Mouse (Mus musculus) hematopoietic stem cell, adult 5-6 weeks (primary cell): ENCODE data around the gene Nrip1. TPM values are rescaled to one million over a fixed set of nuclear protein-coding genes. Genes with fewer than 3 reads are reported as not detected.

Experiments used
- ATAC-seq, 2 experiments: fragments of 125-278 bp in 1 of 2; replicated peaks in 1 of 2; 2 replicates each; pipeline ENCODE4 v1.8.0; 2016 to 2017; ENCODE audit warnings: inconsistent platforms in 2 of 2, mild to moderate bottlenecking in 2 of 2, moderate number of reproducible peaks in 2 of 2, low read depth in 1 of 2, moderate TSS enrichment in 1 of 2; ENCODE audit not compliant: low FRiP score in 2 of 2, poor library complexity in 2 of 2, severe bottlenecking in 2 of 2, insufficient read depth in 1 of 2, low TSS enrichment in 1 of 2
- total RNA-seq: library from RNA; stranded (forward); fragments of 172-1452, 232-1000 nt; gene quantifications from 2 replicates; pipeline ENCODE4 v1.2.3, GENCODE M21; 2017

Gene Nrip1
- total RNA-seq, 1 experiment from 2014 or later = 66.5 TPM

- no peak for ATAC-seq
Measured at GRCm38 (mm10) chr16:76266635-76267268, 106.9 kb downstream of the Nrip1 start.

GRCm38 (mm10) chr16:76265874-76266273 lies 107.8 kb downstream of the Nrip1 start:
- ATAC-seq = no peak

- ATAC-seq = no peak
Measured at GRCm38 (mm10) chr16:76265301-76265700, 108.3 kb downstream of the Nrip1 start.

GRCm38 (mm10) chr16:76263393-76263792 lies 110.2 kb downstream of the Nrip1 start:
- no peak for ATAC-seq

- ATAC-seq = no peak
Measured at GRCm38 (mm10) chr16:76260296-76260695, 113.3 kb downstream of the Nrip1 start.

- ATAC-seq = no peak
Measured at GRCm38 (mm10) chr16:76251826-76252225, 121.8 kb downstream of the Nrip1 start.

GRCm38 (mm10) chr16:76249345-76250091 lies 124.1 kb downstream of the Nrip1 start:
- ATAC-seq = no peak

- ATAC-seq = no peak
Measured at GRCm38 (mm10) chr16:76242850-76243249, 130.8 kb downstream of the Nrip1 start.

- 0 out of 4 replicates have a peak, but pooled peaks of 1 of the 2 experiments have one; percentile 32 for ATAC-seq
Measured at GRCm38 (mm10) chr16:76241266-76241665, 132.4 kb downstream of the Nrip1 start.

GRCm38 (mm10) chr16:76239353-76239752 lies 134.3 kb downstream of the Nrip1 start:
- no peak for ATAC-seq

GRCm38 (mm10) chr16:76238784-76239183 lies 134.8 kb downstream of the Nrip1 start:
- no peak for ATAC-seq
